Mouse (Mus musculus) cerebellum, postnatal 4 days (tissue): ENCODE data around the gene Syne3.

ENCODE experiments used
- DNase-seq, 2 experiments: peaks; one replicate each; pipeline ENCODE4 v3.0.0; 2022; ENCODE audit warnings: low spot score in 2 of 2, mixed read lengths in 1 of 2

Gene Syne3

GRCm38 (mm10) chr12:104896640-104897039, 113.0 kb downstream of the Syne3 start:
- DNase-seq, result no peak

DNA sequence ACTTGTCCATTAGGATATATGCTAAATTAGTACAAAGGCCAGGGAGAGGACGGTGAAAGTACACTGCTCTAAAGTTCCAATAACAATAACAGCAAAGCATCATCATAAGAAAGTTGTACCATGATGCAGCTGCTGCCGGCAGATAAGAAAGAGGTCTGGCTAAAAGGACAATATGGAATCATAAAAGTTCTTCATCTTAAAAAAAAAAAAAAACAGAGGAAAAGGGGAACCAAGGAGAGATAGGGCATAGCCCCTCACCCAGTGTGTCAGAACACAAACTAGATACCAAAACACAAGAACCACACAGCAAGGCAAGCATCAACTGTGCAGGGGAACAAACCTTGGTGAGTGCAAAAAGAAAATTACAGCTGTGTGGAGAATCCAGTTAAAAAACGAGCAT, 117.4 kb downstream of the Syne3 start:
- no peak for DNase-seq

DNA sequence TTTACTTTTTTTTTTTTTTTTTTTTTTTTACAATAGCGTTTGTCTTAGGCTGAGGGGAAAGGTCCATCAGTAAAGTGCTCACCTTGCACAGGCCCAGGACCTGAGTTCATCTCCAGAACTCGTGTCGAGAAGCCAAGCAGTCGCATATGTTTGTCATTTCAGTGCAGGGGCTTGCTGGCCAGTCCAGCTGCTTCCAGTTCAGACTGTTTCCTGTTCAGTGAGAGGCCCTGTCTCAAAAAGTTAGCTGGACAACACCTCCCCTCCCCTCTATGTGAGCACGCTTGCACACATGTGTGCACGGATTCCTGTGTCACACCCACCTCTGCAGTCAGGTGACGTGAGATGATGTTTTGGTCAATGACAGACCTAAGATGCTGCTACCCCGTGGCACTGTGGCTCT, 119.5 kb downstream of the Syne3 start:
- no peak for DNase-seq

DNA sequence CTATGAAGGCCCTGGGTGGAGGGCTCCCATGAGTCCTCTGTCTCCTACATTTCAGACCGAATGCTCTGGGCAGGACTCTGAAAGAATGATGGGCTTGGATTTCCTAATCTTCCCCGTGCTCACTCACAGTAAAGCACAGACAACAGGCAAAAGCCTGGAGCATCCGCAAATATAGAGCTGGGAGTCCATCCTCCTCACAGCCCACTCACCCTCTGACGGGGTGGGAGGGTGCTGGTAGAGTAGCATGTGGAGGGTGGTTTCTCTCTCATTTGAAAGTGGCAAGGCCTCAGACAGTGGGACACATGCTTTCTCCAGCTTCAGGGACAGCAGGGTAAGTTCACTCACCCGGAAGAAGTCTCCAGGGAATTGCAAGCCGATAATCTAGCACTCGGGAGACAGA, 123.5 kb downstream of the Syne3 start:
- no peak for DNase-seq

DNA sequence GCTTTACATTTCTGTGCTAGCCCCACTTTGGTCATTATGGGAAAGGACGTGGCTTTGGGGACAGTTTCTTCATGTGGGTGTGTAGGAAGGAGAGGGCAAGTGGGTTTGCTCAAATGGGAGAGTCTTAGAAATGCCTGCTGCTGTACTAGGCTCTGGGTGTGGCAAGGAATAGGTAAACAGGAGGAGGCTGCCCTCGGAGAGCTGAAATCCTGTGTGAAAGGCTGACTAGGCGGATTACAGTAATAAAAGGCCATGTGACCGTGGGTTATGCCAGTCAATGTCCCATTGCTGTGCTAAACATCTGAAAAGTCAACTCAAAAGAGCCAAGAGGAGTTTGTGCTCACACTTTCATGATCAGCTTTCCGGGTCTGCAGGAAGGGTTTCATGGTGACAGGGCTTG, 127.1 kb downstream of the Syne3 start:
- DNase-seq, result no peak

GRCm38 (mm10) chr12:104882061-104882460, 127.5 kb downstream of the Syne3 start:
- no peak for DNase-seq

GRCm38 (mm10) chr12:104881518-104882060, 128.0 kb downstream of the Syne3 start:
- no peak for DNase-seq

- no peak for DNase-seq
These were observed 129.2 kb downstream of the Syne3 start for GRCm38 (mm10) chr12:104880367-104880766.
